Mouse (Mus musculus): Measurements from ENCODE around the gene Ryr1. TPM values are rescaled to one million over a fixed set of nuclear protein-coding genes. Genes with fewer than 3 reads are reported as not detected.

Gene Ryr1
- polyA plus RNA-seq, 1 experiment from 2014 or later = 0.24 TPM

- Histone ChIP-seq H3K4me1 (no peaks in the 10 kb centered on the region), H3K9ac (no peak overlapping the region), H3K27ac (no peak overlapping the region), H3K36me3 (no peaks in the 10 kb centered on the region), H3K4me3 (no peak overlapping the region), H3K9me3 (no peaks in the 10 kb centered on the region), H3K27me3 (peaks cover 8% of the 10 kb centered on the region), H3K4me2 (no peak overlapping the region)
- ATAC-seq (ENCODE audit: borderline replicate concordance, extremely low read depth, low FRiP score, low TSS enrichment) = no peak
- WGBS = 76% methylated on average over 7 of the region's 7 CpGs
These were observed 99.4 kb downstream of the Ryr1 start for GRCm38 (mm10) chr7:29025566-29025965.

- Histone ChIP-seq H3K36me3 (no peaks in the 10 kb centered on the region), H3K4me3 (no peak overlapping the region), H3K9ac (no peak overlapping the region), H3K27me3 (peaks cover 29% of the 10 kb centered on the region), H3K9me3 (no peaks in the 10 kb centered on the region), H3K4me1 (peaks cover 8% of the 10 kb centered on the region; the same call in 1 of the 2 replicates), H3K27ac (no peak overlapping the region), H3K4me2 (no peak overlapping the region)
- no peak for ATAC-seq (ENCODE audit: borderline replicate concordance, extremely low read depth, low FRiP score, low TSS enrichment)
- WGBS = 84% methylated on average over 8 of the region's 8 CpGs
These were observed 101.5 kb downstream of the Ryr1 start for GRCm38 (mm10) chr7:29023514-29023913.

GRCm38 (mm10) chr7:29022479-29022878 lies 102.5 kb downstream of the Ryr1 start:
- Histone ChIP-seq H3K4me1 (peaks cover 8% of the 10 kb centered on the region; the same call in 1 of the 2 replicates), H3K9ac (no peak overlapping the region), H3K27ac (no peak overlapping the region), H3K4me2 (no peak overlapping the region), H3K36me3 (no peaks in the 10 kb centered on the region), H3K4me3 (no peak overlapping the region), H3K27me3 (peaks cover 39% of the 10 kb centered on the region), H3K9me3 (no peaks in the 10 kb centered on the region)
- 85% methylated on average over 8 of the region's 8 CpGs for WGBS
- no peak for ATAC-seq (ENCODE audit: borderline replicate concordance, extremely low read depth, low FRiP score, low TSS enrichment)

GRCm38 (mm10) chr7:29019447-29020220 lies 105.3 kb downstream of the Ryr1 start:
- no peaks in the 10 kb centered on the region for H3K9me3 ChIP-seq
- ATAC-seq (ENCODE audit: borderline replicate concordance, extremely low read depth, low FRiP score, low TSS enrichment) = no peak
- H3K4me2 ChIP-seq = peak overlapping the region; percentile 80
- peak overlapping the region; percentile 6; the same call in 1 of the 2 replicates for H3K9ac ChIP-seq
- H3K4me1 ChIP-seq = peaks cover 8% of the 10 kb centered on the region; the same call in 1 of the 2 replicates
- peaks cover 41% of the 10 kb centered on the region for H3K27me3 ChIP-seq
- WGBS = 3% methylated on average over 85 of the region's 88 CpGs
- peak overlapping the region; percentile 40 for H3K4me3 ChIP-seq
- H3K27ac ChIP-seq = no peak overlapping the region
- no peaks in the 10 kb centered on the region for H3K36me3 ChIP-seq

GRCm38 (mm10) chr7:29017222-29017621 lies 107.8 kb downstream of the Ryr1 start:
- no peaks in the 10 kb centered on the region for H3K9me3 ChIP-seq
- peaks cover 8% of the 10 kb centered on the region; the same call in 1 of the 2 replicates for H3K4me1 ChIP-seq
- no peak overlapping the region for H3K4me2 ChIP-seq
- no peaks in the 10 kb centered on the region for H3K36me3 ChIP-seq
- H3K4me3 ChIP-seq = no peak overlapping the region
- H3K27ac ChIP-seq = no peak overlapping the region
- no peak overlapping the region for H3K9ac ChIP-seq
- peaks cover 41% of the 10 kb centered on the region for H3K27me3 ChIP-seq
- 75% methylated on average over 7 of the region's 7 CpGs for WGBS
- ATAC-seq (ENCODE audit: borderline replicate concordance, extremely low read depth, low FRiP score, low TSS enrichment) = no peak

DNA sequence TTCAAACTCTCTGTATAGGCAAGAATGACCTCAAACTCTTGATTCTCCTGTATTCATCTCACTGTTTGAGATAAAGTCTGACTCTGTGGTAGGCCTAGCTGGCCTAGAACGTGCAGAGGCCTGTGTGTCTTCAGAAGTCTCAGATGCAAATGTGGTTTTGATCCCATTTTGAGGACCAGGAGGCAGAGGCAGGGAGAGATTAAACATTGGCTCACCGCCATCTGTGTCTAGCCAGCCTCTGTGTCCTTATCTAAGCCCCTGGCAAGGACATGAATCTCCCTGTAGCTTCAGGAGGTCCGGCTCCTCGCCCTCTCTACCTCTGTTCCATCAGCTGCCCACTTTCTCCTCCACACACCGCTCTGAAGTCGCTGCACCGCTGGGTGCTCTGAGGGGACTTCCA lies 108.5 kb downstream of the Ryr1 start:
- Histone ChIP-seq H3K27me3 (peaks cover 41% of the 10 kb centered on the region), H3K27ac (no peak overlapping the region), H3K9ac (no peak overlapping the region), H3K4me3 (no peak overlapping the region), H3K4me1 (peaks cover 8% of the 10 kb centered on the region; the same call in 1 of the 2 replicates), H3K4me2 (no peak overlapping the region), H3K9me3 (no peaks in the 10 kb centered on the region), H3K36me3 (no peaks in the 10 kb centered on the region)
- no peak for ATAC-seq (ENCODE audit: borderline replicate concordance, extremely low read depth, low FRiP score, low TSS enrichment)
- 73% methylated on average over 7 of the region's 7 CpGs for WGBS

- WGBS = 89% methylated on average over 1 of the region's 1 CpGs
- ATAC-seq (ENCODE audit: borderline replicate concordance, extremely low read depth, low FRiP score, low TSS enrichment) = no peak
- H3K4me2 ChIP-seq = no peak overlapping the region
- H3K36me3 ChIP-seq = no peaks in the 10 kb centered on the region
- no peak overlapping the region for H3K27ac ChIP-seq
- peaks cover 27% of the 10 kb centered on the region for H3K27me3 ChIP-seq
- peaks cover 8% of the 10 kb centered on the region; the same call in 1 of the 2 replicates for H3K4me1 ChIP-seq
- no peak overlapping the region for H3K4me3 ChIP-seq
- H3K9ac ChIP-seq = no peak overlapping the region
- H3K9me3 ChIP-seq = no peaks in the 10 kb centered on the region
These were observed 110.0 kb downstream of the Ryr1 start for GRCm38 (mm10) chr7:29014984-29015383.

DNA sequence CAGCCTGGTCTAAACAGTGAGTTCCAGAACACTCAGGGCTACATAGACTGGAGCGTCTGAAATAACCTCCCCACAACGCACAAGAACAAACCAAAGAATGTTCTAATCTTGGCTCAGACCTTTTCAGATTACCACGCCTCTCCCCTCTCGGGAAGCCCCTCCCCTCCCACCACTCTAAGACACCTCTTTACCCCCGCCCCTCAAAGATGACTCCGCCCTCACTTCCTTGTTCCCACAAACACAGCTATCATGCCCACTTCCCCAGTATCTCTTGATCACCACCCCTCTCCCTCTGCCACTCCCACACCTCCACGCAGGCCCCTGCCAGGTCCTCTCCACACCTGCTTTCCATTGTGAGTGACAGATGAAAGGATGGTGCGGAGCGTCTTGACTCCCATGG lies 116.3 kb downstream of the Ryr1 start:
- H3K4me1 ChIP-seq = no peaks in the 10 kb centered on the region
- H3K9ac ChIP-seq = no peak overlapping the region
- no peak overlapping the region for H3K4me2 ChIP-seq
- H3K4me3 ChIP-seq = no peak overlapping the region
- no peak for ATAC-seq (ENCODE audit: borderline replicate concordance, extremely low read depth, low FRiP score, low TSS enrichment)
- no peaks in the 10 kb centered on the region for H3K27me3 ChIP-seq
- no peaks in the 10 kb centered on the region for H3K9me3 ChIP-seq
- WGBS = 65% methylated on average over 9 of the region's 9 CpGs
- no peaks in the 10 kb centered on the region for H3K36me3 ChIP-seq
- no peak overlapping the region for H3K27ac ChIP-seq

GRCm38 (mm10) chr7:29008171-29008570 lies 116.8 kb downstream of the Ryr1 start:
- H3K36me3 ChIP-seq = no peaks in the 10 kb centered on the region
- no peaks in the 10 kb centered on the region for H3K4me1 ChIP-seq
- no peak overlapping the region for H3K4me2 ChIP-seq
- H3K27ac ChIP-seq = no peak overlapping the region
- WGBS = 88% methylated on average over 10 of the region's 10 CpGs
- H3K27me3 ChIP-seq = no peaks in the 10 kb centered on the region
- no peaks in the 10 kb centered on the region for H3K9me3 ChIP-seq
- H3K4me3 ChIP-seq = no peak overlapping the region
- no peak for ATAC-seq (ENCODE audit: borderline replicate concordance, extremely low read depth, low FRiP score, low TSS enrichment)
- no peak overlapping the region for H3K9ac ChIP-seq

DNA sequence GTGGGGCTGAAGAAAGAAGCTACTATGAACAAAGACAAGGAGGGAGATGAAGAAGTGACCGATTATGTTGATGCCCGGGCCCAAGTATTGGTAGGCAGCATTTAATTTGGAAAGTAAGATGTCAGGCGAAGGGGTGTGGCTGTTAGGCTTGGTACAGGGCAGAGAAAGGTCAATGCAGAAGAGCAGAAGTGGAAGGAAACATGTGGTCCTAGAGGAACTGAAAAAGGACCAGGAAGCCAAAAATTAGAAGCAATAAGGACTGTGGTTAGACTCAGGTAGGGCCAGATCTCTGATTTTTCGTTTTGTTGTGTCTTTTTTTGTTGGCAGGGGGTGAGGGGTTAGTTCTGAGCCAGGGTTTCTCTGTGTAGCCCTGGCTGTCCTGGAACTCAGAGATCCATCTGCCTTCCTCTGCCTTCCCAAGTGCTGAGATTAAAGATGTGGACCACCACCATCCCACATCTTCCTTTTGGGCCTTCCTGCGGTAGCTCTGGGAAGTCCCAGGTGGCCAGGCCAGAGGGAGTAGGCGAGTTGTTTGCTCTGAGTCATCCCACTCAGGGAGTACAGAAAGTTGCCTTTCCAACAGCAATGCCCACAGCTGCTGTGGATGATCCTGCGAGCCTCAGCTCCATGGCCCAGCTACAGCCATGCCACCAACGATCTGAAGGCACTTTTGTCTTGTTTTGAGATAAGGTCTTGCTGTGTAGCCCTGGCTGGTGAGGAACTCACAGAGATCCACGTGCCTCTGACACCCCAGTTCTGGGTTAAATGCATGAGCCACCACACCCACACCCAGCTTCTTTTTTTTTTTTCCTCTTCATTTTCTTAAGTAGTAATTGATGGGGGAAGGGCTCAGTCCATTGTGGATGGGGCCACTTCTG lies 117.5 kb downstream of the Ryr1 start:
- Histone ChIP-seq H3K27ac (no peak overlapping the region), H3K4me1 (no peaks in the 10 kb centered on the region), H3K27me3 (no peaks in the 10 kb centered on the region), H3K9ac (no peak overlapping the region), H3K4me3 (no peak overlapping the region), H3K36me3 (no peaks in the 10 kb centered on the region), H3K4me2 (no peak overlapping the region), H3K9me3 (no peaks in the 10 kb centered on the region)
- ATAC-seq (ENCODE audit: borderline replicate concordance, extremely low read depth, low FRiP score, low TSS enrichment) = no peak
- 70% methylated on average over 9 of the region's 9 CpGs for WGBS

- peak overlapping the region; percentile 12; the same call in 1 of the 2 replicates for H3K27ac ChIP-seq
- no peaks in the 10 kb centered on the region for H3K9me3 ChIP-seq
- H3K36me3 ChIP-seq = no peaks in the 10 kb centered on the region
- peak overlapping the region; percentile 83 for H3K4me2 ChIP-seq
- H3K4me3 ChIP-seq = peak overlapping the region; percentile 47
- peak; percentile 73 for ATAC-seq (ENCODE audit: borderline replicate concordance, extremely low read depth, low FRiP score, low TSS enrichment)
- no peaks in the 10 kb centered on the region for H3K27me3 ChIP-seq
- H3K4me1 ChIP-seq = peaks cover 12% of the 10 kb centered on the region; the same call in 1 of the 2 replicates
- H3K9ac ChIP-seq = peak overlapping the region; percentile 38
- WGBS = 5% methylated on average over 43 of the region's 43 CpGs
These were observed 124.1 kb downstream of the Ryr1 start for GRCm38 (mm10) chr7:29000651-29001605.
